Mouse (Mus musculus): ENCODE data around the gene Atad5. TPM values are rescaled to one million over a fixed set of nuclear protein-coding genes. Genes with fewer than 3 reads are reported as not detected.

Atad5 gene
- polyA plus RNA-seq, 1 experiment from 2014 or later, result 14.1 TPM

- H3K27ac ChIP-seq, result no peak overlapping the region
- H3K36me3 ChIP-seq, result no peaks in the 10 kb centered on the region
- H3K9ac ChIP-seq, result no peak overlapping the region
- 0 out of 2 replicates have a peak, but pooled peaks cover 7% of the 10 kb centered on the region for H3K4me1 ChIP-seq
- no peak overlapping the region for H3K4me2 ChIP-seq (replicated peaks)
- no peak overlapping the region for H3K4me3 ChIP-seq
- no peaks in the 10 kb centered on the region for H3K9me3 ChIP-seq
- no peak for ATAC-seq (ENCODE audit: low FRiP score, low read depth)
- H3K27me3 ChIP-seq, result peaks cover 71% of the 10 kb centered on the region
- WGBS, result 80% methylated on average over 8 of the region's 8 CpGs
Observed at GRCm38 (mm10) chr11:80155541-80155940, 66.3 kb downstream of the Atad5 start.

GRCm38 (mm10) chr11:80155961-80156360, 66.8 kb downstream of the Atad5 start:
- no peaks in the 10 kb centered on the region for H3K36me3 ChIP-seq
- H3K27me3 ChIP-seq, result peaks cover 70% of the 10 kb centered on the region
- WGBS, result 83% methylated on average over 4 of the region's 4 CpGs
- H3K27ac ChIP-seq, result no peak overlapping the region
- no peak overlapping the region for H3K4me3 ChIP-seq
- no peaks in the 10 kb centered on the region for H3K9me3 ChIP-seq
- H3K4me1 ChIP-seq, result 0 out of 2 replicates have a peak, but pooled peaks cover 7% of the 10 kb centered on the region
- H3K9ac ChIP-seq, result no peak overlapping the region
- ATAC-seq (ENCODE audit: low FRiP score, low read depth), result no peak
- H3K4me2 ChIP-seq (replicated peaks), result no peak overlapping the region

- no peaks in the 10 kb centered on the region for H3K9me3 ChIP-seq
- no peak overlapping the region for H3K4me3 ChIP-seq
- H3K36me3 ChIP-seq, result no peaks in the 10 kb centered on the region
- no peak for ATAC-seq (ENCODE audit: low FRiP score, low read depth)
- H3K27me3 ChIP-seq, result peaks cover 63% of the 10 kb centered on the region
- 82% methylated on average over 4 of the region's 4 CpGs for WGBS
- H3K4me1 ChIP-seq, result 0 out of 2 replicates have a peak, but pooled peaks cover 7% of the 10 kb centered on the region
- no peak overlapping the region for H3K4me2 ChIP-seq (replicated peaks)
- no peak overlapping the region for H3K9ac ChIP-seq
- no peak overlapping the region for H3K27ac ChIP-seq
Observed at GRCm38 (mm10) chr11:80156841-80157240, 67.6 kb downstream of the Atad5 start.

- peaks cover 41% of the 10 kb centered on the region for H3K27me3 ChIP-seq
Observed at GRCm38 (mm10) chr11:80159018-80159417, 69.8 kb downstream of the Atad5 start.

GRCm38 (mm10) chr11:80161041-80161440, 71.8 kb downstream of the Atad5 start:
- Histone ChIP-seq H3K36me3 (no peaks in the 10 kb centered on the region), H3K9ac (no peak overlapping the region), H3K4me2 (replicated peaks) (no peak overlapping the region), H3K27me3 (peaks cover 21% of the 10 kb centered on the region), H3K9me3 (no peaks in the 10 kb centered on the region), H3K4me3 (no peak overlapping the region), H3K4me1 (no peaks in the 10 kb centered on the region), H3K27ac (no peak overlapping the region)
- 82% methylated on average over 4 of the region's 4 CpGs for WGBS
- ATAC-seq (ENCODE audit: low FRiP score, low read depth), result no peak

More at GRCm38 (mm10) chr11:80159018-80159417, 69.8 kb downstream of the Atad5 start:
- no peaks in the 10 kb centered on the region for H3K36me3 ChIP-seq
- no peak overlapping the region for H3K27ac ChIP-seq
- 84% methylated on average over 7 of the region's 7 CpGs for WGBS
- H3K4me3 ChIP-seq, result no peak overlapping the region
- H3K9me3 ChIP-seq, result no peaks in the 10 kb centered on the region
- H3K4me1 ChIP-seq, result 0 out of 2 replicates have a peak, but pooled peaks cover 1% of the 10 kb centered on the region
- no peak overlapping the region for H3K4me2 ChIP-seq (replicated peaks)
- H3K9ac ChIP-seq, result no peak overlapping the region
- ATAC-seq (ENCODE audit: low FRiP score, low read depth), result no peak

GRCm38 (mm10) chr11:80163362-80164116, 74.3 kb downstream of the Atad5 start:
- Histone ChIP-seq H3K27ac (no peak overlapping the region), H3K4me3 (no peak overlapping the region), H3K9me3 (no peaks in the 10 kb centered on the region), H3K9ac (no peak overlapping the region), H3K4me2 (replicated peaks) (no peak overlapping the region), H3K4me1 (no peaks in the 10 kb centered on the region), H3K27me3 (0 out of 2 replicates have a peak, but pooled peaks cover 7% of the 10 kb centered on the region), H3K36me3 (no peaks in the 10 kb centered on the region)
- ATAC-seq (ENCODE audit: low FRiP score, low read depth), result no peak
- WGBS, result 72% methylated on average over 7 of the region's 7 CpGs

- Histone ChIP-seq H3K36me3 (no peaks in the 10 kb centered on the region), H3K27me3 (0 out of 2 replicates have a peak, but pooled peaks cover 3% of the 10 kb centered on the region), H3K27ac (no peak overlapping the region), H3K9ac (no peak overlapping the region), H3K4me3 (no peak overlapping the region), H3K9me3 (no peaks in the 10 kb centered on the region), H3K4me1 (no peaks in the 10 kb centered on the region), H3K4me2 (replicated peaks) (no peak overlapping the region)
- 71% methylated on average over 2 of the region's 2 CpGs for WGBS
- ATAC-seq (ENCODE audit: low FRiP score, low read depth), result no peak
Observed at GRCm38 (mm10) chr11:80164224-80164623, 75.0 kb downstream of the Atad5 start.

- 90% methylated on average over 9 of the region's 9 CpGs for WGBS
- ATAC-seq (ENCODE audit: low FRiP score, low read depth), result no peak
- Histone ChIP-seq H3K4me3 (no peak overlapping the region), H3K27me3 (no peaks in the 10 kb centered on the region), H3K27ac (no peak overlapping the region), H3K4me2 (replicated peaks) (no peak overlapping the region), H3K9ac (no peak overlapping the region), H3K36me3 (no peaks in the 10 kb centered on the region), H3K9me3 (no peaks in the 10 kb centered on the region), H3K4me1 (no peaks in the 10 kb centered on the region)
Observed at GRCm38 (mm10) chr11:80168121-80168520, 78.9 kb downstream of the Atad5 start.

GRCm38 (mm10) chr11:80168611-80169249, 79.5 kb downstream of the Atad5 start:
- H3K4me1 ChIP-seq, result no peaks in the 10 kb centered on the region
- H3K9ac ChIP-seq, result no peak overlapping the region
- WGBS, result 83% methylated on average over 4 of the region's 4 CpGs
- no peak overlapping the region for H3K27ac ChIP-seq
- no peaks in the 10 kb centered on the region for H3K36me3 ChIP-seq
- no peak overlapping the region for H3K4me3 ChIP-seq
- H3K9me3 ChIP-seq, result no peaks in the 10 kb centered on the region
- ATAC-seq (ENCODE audit: low FRiP score, low read depth), result no peak
- H3K27me3 ChIP-seq, result no peaks in the 10 kb centered on the region
- H3K4me2 ChIP-seq (replicated peaks), result no peak overlapping the region

GRCm38 (mm10) chr11:80169629-80170028, 80.4 kb downstream of the Atad5 start:
- H3K9me3 ChIP-seq, result no peaks in the 10 kb centered on the region
- no peaks in the 10 kb centered on the region for H3K36me3 ChIP-seq
- no peak for ATAC-seq (ENCODE audit: low FRiP score, low read depth)
- H3K4me3 ChIP-seq, result no peak overlapping the region
- no peak overlapping the region for H3K9ac ChIP-seq
- WGBS, result 87% methylated on average over 3 of the region's 3 CpGs
- H3K4me1 ChIP-seq, result no peaks in the 10 kb centered on the region
- no peak overlapping the region for H3K27ac ChIP-seq
- H3K27me3 ChIP-seq, result no peaks in the 10 kb centered on the region
- H3K4me2 ChIP-seq (replicated peaks), result no peak overlapping the region

GRCm38 (mm10) chr11:80170351-80170750, 81.2 kb downstream of the Atad5 start:
- H3K4me3 ChIP-seq, result no peak overlapping the region
- WGBS, result 65% methylated on average over 5 of the region's 5 CpGs
- H3K4me2 ChIP-seq (replicated peaks), result no peak overlapping the region
- H3K27ac ChIP-seq, result no peak overlapping the region
- no peak for ATAC-seq (ENCODE audit: low FRiP score, low read depth)
- no peaks in the 10 kb centered on the region for H3K4me1 ChIP-seq
- H3K9ac ChIP-seq, result no peak overlapping the region
- H3K9me3 ChIP-seq, result no peaks in the 10 kb centered on the region
- no peaks in the 10 kb centered on the region for H3K36me3 ChIP-seq
- no peaks in the 10 kb centered on the region for H3K27me3 ChIP-seq

GRCm38 (mm10) chr11:80171884-80172283, 82.7 kb downstream of the Atad5 start:
- H3K36me3 ChIP-seq, result no peaks in the 10 kb centered on the region
- H3K4me3 ChIP-seq, result no peak overlapping the region
- no peak overlapping the region for H3K4me2 ChIP-seq (replicated peaks)
- H3K27me3 ChIP-seq, result no peaks in the 10 kb centered on the region; the same call in 1 of the 2 replicates
- H3K4me1 ChIP-seq, result no peaks in the 10 kb centered on the region
- H3K9me3 ChIP-seq, result no peaks in the 10 kb centered on the region
- no peak overlapping the region for H3K27ac ChIP-seq
- no peak overlapping the region for H3K9ac ChIP-seq
- WGBS, result 71% methylated on average over 4 of the region's 4 CpGs
- ATAC-seq (ENCODE audit: low FRiP score, low read depth), result no peak

All from limb, embryonic 13.5 days (tissue).